Mouse (Mus musculus): ENCODE data around the gene Lmf1.

DNA sequence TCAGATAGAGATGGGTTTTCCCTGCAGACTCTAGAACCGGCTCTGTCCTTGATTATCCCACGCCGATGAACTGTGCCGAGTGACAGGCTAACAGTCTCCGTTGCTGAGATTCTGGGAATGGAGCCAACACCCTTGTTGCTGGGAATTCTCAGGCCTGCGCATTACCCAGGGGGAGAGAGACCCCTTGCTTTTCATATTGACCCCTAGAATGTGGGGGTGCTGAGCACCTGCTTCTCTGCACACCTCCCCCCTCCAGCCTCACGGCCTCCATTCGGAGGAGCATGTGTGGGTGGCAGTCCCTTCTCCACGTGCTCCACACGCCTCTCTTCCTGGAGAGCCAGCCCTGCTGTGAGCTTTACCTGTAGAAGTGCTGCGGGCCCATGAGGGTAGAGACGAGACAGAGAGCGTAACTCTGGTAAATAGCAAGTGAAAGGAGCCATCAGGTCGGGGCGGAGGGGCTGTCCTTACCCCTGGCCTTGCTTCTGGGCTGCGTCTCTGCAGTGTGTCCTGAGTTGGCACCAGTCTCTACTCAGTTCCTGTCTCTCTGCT, 39.7 kb downstream of the Lmf1 start:
- TF ChIP-seq CTCF (IDR thresholded peaks at IDR 0.05; ENCODE audit: low read depth, low read length): no peak
- TF ChIP-seq POLR2A (IDR thresholded peaks at IDR 0.05; ENCODE audit: borderline replicate concordance, low read depth, low read length): no peak
